Mouse (Mus musculus): ENCODE results near the gene Srsf5. TPM values are rescaled to one million over a fixed set of nuclear protein-coding genes. Genes with fewer than 3 reads are reported as not detected.
A peak's percentile ranks its signal among the peaks of the same experiment; 100 is the strongest.

Srsf5 gene
- polyA plus RNA-seq (2014; fragmentation: Nextera tagmentation; extraction: Ambion mirVana), result 323 and 397 TPM in 2 replicates

DNA sequence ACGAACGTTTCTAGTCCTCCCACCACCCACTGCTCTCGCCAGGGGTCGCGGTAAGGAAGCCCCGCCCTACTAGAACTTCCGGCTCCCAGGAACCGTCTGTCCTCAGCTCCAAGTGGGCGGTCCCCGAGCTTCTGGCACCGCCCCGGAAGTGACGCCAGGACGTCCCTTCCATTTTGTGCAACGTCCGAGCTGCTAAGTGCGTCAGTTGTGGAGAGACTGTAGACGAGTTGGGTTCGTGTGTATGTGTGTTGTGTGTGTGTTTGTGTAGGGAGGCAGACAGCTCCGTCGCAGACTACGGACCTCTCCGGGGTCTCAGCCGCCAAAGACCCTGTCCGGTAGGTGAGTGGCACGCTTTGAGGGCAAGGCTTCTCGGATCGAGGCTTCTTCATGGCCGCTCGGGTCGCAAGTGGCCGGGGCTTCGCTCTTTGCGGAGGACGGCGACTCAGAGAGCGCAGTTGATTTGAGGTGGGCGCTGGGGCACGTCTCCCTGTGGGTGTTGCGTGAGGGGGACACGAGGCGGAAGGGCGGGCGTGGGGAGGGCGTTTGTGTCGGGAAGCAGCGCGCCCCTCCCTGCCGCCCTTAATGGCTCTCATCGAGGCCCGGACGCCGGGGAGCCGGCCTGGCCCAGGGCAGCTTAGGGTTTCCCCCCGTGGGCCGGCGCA lies at the start of gene Srsf5:
Gene Srsf5 (plus strand): TSS at position 171 of the 662 bp plus-strand sequence.
- Histone ChIP-seq H3K4me1 (ENCODE audit: control insufficient read depth, insufficient read depth, low read length) (peaks cover 7% of the 10 kb centered on the region), H3K27me3 (replicated peaks; ENCODE audit: control insufficient read depth, insufficient read depth, low read length) (no peaks in the 10 kb centered on the region), H3K9me3 (ENCODE audit: control insufficient read depth, low read length) (no peaks in the 10 kb centered on the region), H3K4me3 (ENCODE audit: low read depth, low read length) (peak within 1 kb of the TSS; percentile 91), H3K9ac (ENCODE audit: low read depth, low read length) (peak within 1 kb of the TSS; percentile 99), H3K36me3 (ENCODE audit: control insufficient read depth, insufficient read depth, low read length) (peaks cover 33% of the 10 kb centered on the region), H3K4me2 (ENCODE audit: low read depth, low read length) (peak within 1 kb of the TSS; percentile 79), H3K27ac (replicated peaks; ENCODE audit: low read depth, low read length) (peak within 1 kb of the TSS; percentile 99)
- under 1% methylated on average over 34 of the region's 57 CpGs for WGBS
- peak; percentile 98 for DNase-seq (ENCODE audit: low spot score)
- ATAC-seq (ENCODE audit: low read depth), result peak; percentile 92

DNA sequence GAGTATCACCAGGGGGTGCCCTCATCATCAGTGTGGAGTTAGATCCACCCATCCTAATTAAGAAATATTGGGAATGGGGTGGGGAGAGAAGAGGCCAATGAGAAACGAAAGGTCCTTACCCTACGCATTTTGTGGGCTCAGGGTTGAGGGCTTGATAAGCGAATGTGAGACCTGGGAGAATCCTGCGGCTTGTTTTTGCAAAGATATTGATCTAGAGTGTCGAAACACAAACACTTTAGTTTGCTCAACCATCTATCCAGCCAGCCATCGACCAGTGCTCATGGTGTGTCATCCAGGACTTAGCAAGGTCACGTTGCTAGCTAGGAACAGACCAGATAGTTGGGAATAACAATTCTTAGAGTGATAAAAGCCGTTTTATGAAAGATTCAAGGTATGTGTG lies 35.7 kb upstream of the Srsf5 start:
- 87% methylated on average over 8 of the region's 8 CpGs for WGBS
- H3K36me3 ChIP-seq (ENCODE audit: control insufficient read depth, insufficient read depth, low read length), result no peaks in the 10 kb centered on the region

GRCm38 (mm10) chr12:80917764-80918163 lies 27.5 kb upstream of the Srsf5 start:
- 57% methylated on average over 7 of the region's 7 CpGs for WGBS
- H3K9ac ChIP-seq (ENCODE audit: low read depth, low read length), result no peak overlapping the region
- H3K4me2 ChIP-seq (ENCODE audit: low read depth, low read length), result no peak overlapping the region
- H3K4me1 ChIP-seq (ENCODE audit: control insufficient read depth, insufficient read depth, low read length), result no peaks in the 10 kb centered on the region
- no peaks in the 10 kb centered on the region for H3K27me3 ChIP-seq (replicated peaks; ENCODE audit: control insufficient read depth, insufficient read depth, low read length)
- H3K4me3 ChIP-seq (ENCODE audit: low read depth, low read length), result no peak overlapping the region
- DNase-seq (ENCODE audit: low spot score) (no peak), ATAC-seq (ENCODE audit: low read depth) (no peak)
- no peaks in the 10 kb centered on the region for H3K36me3 ChIP-seq (ENCODE audit: control insufficient read depth, insufficient read depth, low read length)
- H3K27ac ChIP-seq (replicated peaks; ENCODE audit: low read depth, low read length), result no peak overlapping the region
- H3K9me3 ChIP-seq (ENCODE audit: control insufficient read depth, low read length), result no peaks in the 10 kb centered on the region

More for the DNA sequence above, 35.7 kb upstream of the Srsf5 start:
- DNase-seq (ENCODE audit: low spot score) (no peak), ATAC-seq (ENCODE audit: low read depth) (no peak)
- H3K4me3 ChIP-seq (ENCODE audit: low read depth, low read length), result no peak overlapping the region
- no peaks in the 10 kb centered on the region for H3K9me3 ChIP-seq (ENCODE audit: control insufficient read depth, low read length)
- no peaks in the 10 kb centered on the region for H3K4me1 ChIP-seq (ENCODE audit: control insufficient read depth, insufficient read depth, low read length)
- H3K9ac ChIP-seq (ENCODE audit: low read depth, low read length), result no peak overlapping the region
- H3K4me2 ChIP-seq (ENCODE audit: low read depth, low read length), result no peak overlapping the region
- H3K27me3 ChIP-seq (replicated peaks; ENCODE audit: control insufficient read depth, insufficient read depth, low read length), result no peaks in the 10 kb centered on the region
- H3K27ac ChIP-seq (replicated peaks; ENCODE audit: low read depth, low read length), result no peak overlapping the region

DNA sequence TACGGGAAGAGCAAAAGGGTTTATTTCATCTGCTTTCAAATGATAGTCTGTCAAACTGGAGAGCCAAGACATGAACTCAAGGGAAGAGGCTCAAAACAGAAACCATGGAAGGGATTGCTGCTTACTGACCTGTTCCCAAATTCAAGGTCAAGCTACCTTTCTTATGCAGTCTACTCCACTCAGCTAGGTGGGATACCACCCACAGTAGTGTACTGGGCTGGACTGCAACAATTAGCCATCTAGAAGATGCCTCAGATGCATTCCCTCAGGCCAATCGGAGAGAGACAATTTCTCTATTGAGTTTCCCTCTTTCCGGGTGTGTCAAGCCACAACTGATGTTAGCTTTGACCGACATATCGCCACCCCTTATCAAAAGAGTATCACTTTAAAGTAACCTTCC lies 24.0 kb upstream of the Srsf5 start:
- Histone ChIP-seq H3K9ac (ENCODE audit: low read depth, low read length) (no peak overlapping the region), H3K4me3 (ENCODE audit: low read depth, low read length) (no peak overlapping the region), H3K4me2 (ENCODE audit: low read depth, low read length) (no peak overlapping the region), H3K4me1 (ENCODE audit: control insufficient read depth, insufficient read depth, low read length) (0 out of 2 replicates have a peak, but pooled peaks cover 2% of the 10 kb centered on the region), H3K36me3 (ENCODE audit: control insufficient read depth, insufficient read depth, low read length) (no peaks in the 10 kb centered on the region), H3K27me3 (replicated peaks; ENCODE audit: control insufficient read depth, insufficient read depth, low read length) (no peaks in the 10 kb centered on the region), H3K27ac (replicated peaks; ENCODE audit: low read depth, low read length) (no peak overlapping the region), H3K9me3 (ENCODE audit: control insufficient read depth, low read length) (no peaks in the 10 kb centered on the region)
- ATAC-seq (ENCODE audit: low read depth) (no peak), DNase-seq (ENCODE audit: low spot score) (no peak)
- 91% methylated on average over 5 of the region's 5 CpGs for WGBS

- Histone ChIP-seq H3K4me2 (ENCODE audit: low read depth, low read length) (peak overlapping the region; percentile 32), H3K27me3 (replicated peaks; ENCODE audit: control insufficient read depth, insufficient read depth, low read length) (no peaks in the 10 kb centered on the region), H3K4me3 (ENCODE audit: low read depth, low read length) (no peak overlapping the region), H3K9me3 (ENCODE audit: control insufficient read depth, low read length) (no peaks in the 10 kb centered on the region), H3K36me3 (ENCODE audit: control insufficient read depth, insufficient read depth, low read length) (no peaks in the 10 kb centered on the region), H3K9ac (ENCODE audit: low read depth, low read length) (0 out of 2 replicates have a peak overlapping the region, but pooled peaks have one; percentile 34), H3K4me1 (ENCODE audit: control insufficient read depth, insufficient read depth, low read length) (0 out of 2 replicates have a peak, but pooled peaks cover 2% of the 10 kb centered on the region), H3K27ac (replicated peaks; ENCODE audit: low read depth, low read length) (0 out of 2 replicates have a peak overlapping the region, but pooled peaks have one; percentile 8)
- WGBS, result 4% methylated on average over 7 of the region's 7 CpGs
- ATAC-seq (ENCODE audit: low read depth) (peak; percentile 70), DNase-seq (ENCODE audit: low spot score) (peak; percentile 51)
Measured at GRCm38 (mm10) chr12:80922869-80923268, 22.4 kb upstream of the Srsf5 start.

- 57% methylated on average over 5 of the region's 5 CpGs for WGBS
- peak overlapping the region; percentile 55 for H3K27ac ChIP-seq (replicated peaks; ENCODE audit: low read depth, low read length)
- H3K4me2 ChIP-seq (ENCODE audit: low read depth, low read length), result no peak overlapping the region
- no peaks in the 10 kb centered on the region for H3K9me3 ChIP-seq (ENCODE audit: control insufficient read depth, low read length)
- no peaks in the 10 kb centered on the region for H3K27me3 ChIP-seq (replicated peaks; ENCODE audit: control insufficient read depth, insufficient read depth, low read length)
- no peaks in the 10 kb centered on the region for H3K36me3 ChIP-seq (ENCODE audit: control insufficient read depth, insufficient read depth, low read length)
- 0 out of 2 replicates have a peak, but pooled peaks cover 2% of the 10 kb centered on the region for H3K4me1 ChIP-seq (ENCODE audit: control insufficient read depth, insufficient read depth, low read length)
- H3K4me3 ChIP-seq (ENCODE audit: low read depth, low read length), result no peak overlapping the region
- ATAC-seq (ENCODE audit: low read depth), result peak; percentile 58
- DNase-seq (ENCODE audit: low spot score), result peak; percentile 62
- H3K9ac ChIP-seq (ENCODE audit: low read depth, low read length), result no peak overlapping the region
Measured at GRCm38 (mm10) chr12:80923602-80924001, 21.7 kb upstream of the Srsf5 start.

DNA sequence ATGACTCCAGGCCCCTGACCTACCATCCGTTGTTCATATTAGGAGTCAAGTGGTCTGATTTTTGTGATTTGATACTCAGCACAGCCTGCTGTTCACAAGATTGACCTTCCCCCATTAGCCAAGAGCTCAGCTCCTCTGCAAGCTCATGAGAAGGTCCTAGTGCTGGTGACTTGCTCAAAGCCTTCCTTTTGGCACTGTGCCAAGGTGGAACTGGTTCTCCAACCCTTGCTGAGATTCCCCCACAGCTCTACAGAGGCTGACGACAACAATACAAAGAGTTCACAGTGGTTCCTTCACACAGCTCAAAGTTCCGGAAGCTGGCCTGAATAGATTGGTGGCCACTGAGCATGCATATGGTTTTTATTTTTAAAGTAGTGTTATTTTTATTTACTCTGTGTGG lies 21.1 kb upstream of the Srsf5 start:
- no peaks in the 10 kb centered on the region for H3K27me3 ChIP-seq (replicated peaks; ENCODE audit: control insufficient read depth, insufficient read depth, low read length)
- H3K4me2 ChIP-seq (ENCODE audit: low read depth, low read length), result no peak overlapping the region
- no peaks in the 10 kb centered on the region for H3K9me3 ChIP-seq (ENCODE audit: control insufficient read depth, low read length)
- H3K36me3 ChIP-seq (ENCODE audit: control insufficient read depth, insufficient read depth, low read length), result no peaks in the 10 kb centered on the region
- 43% methylated on average over 3 of the region's 3 CpGs for WGBS
- DNase-seq (ENCODE audit: low spot score) (peak; percentile 90), ATAC-seq (ENCODE audit: low read depth) (peak; percentile 78)
- peak overlapping the region; percentile 55; the same call in 1 of the 2 replicates for H3K27ac ChIP-seq (replicated peaks; ENCODE audit: low read depth, low read length)
- no peak overlapping the region for H3K4me3 ChIP-seq (ENCODE audit: low read depth, low read length)
- 0 out of 2 replicates have a peak, but pooled peaks cover 2% of the 10 kb centered on the region for H3K4me1 ChIP-seq (ENCODE audit: control insufficient read depth, insufficient read depth, low read length)
- H3K9ac ChIP-seq (ENCODE audit: low read depth, low read length), result no peak overlapping the region

- H3K4me2 ChIP-seq (ENCODE audit: low read depth, low read length), result no peak overlapping the region
- ATAC-seq (ENCODE audit: low read depth) (no peak), DNase-seq (ENCODE audit: low spot score) (no peak)
- H3K9ac ChIP-seq (ENCODE audit: low read depth, low read length), result no peak overlapping the region
- H3K4me1 ChIP-seq (ENCODE audit: control insufficient read depth, insufficient read depth, low read length), result 0 out of 2 replicates have a peak, but pooled peaks cover 2% of the 10 kb centered on the region
- no peaks in the 10 kb centered on the region for H3K27me3 ChIP-seq (replicated peaks; ENCODE audit: control insufficient read depth, insufficient read depth, low read length)
- no peak overlapping the region for H3K27ac ChIP-seq (replicated peaks; ENCODE audit: low read depth, low read length)
- WGBS, result 48% methylated on average over 7 of the region's 7 CpGs
- no peaks in the 10 kb centered on the region for H3K9me3 ChIP-seq (ENCODE audit: control insufficient read depth, low read length)
- no peak overlapping the region for H3K4me3 ChIP-seq (ENCODE audit: low read depth, low read length)
- no peaks in the 10 kb centered on the region for H3K36me3 ChIP-seq (ENCODE audit: control insufficient read depth, insufficient read depth, low read length)
Measured at GRCm38 (mm10) chr12:80925919-80926318, 19.4 kb upstream of the Srsf5 start.

GRCm38 (mm10) chr12:80926550-80926949 lies 18.8 kb upstream of the Srsf5 start:
- H3K9ac ChIP-seq (ENCODE audit: low read depth, low read length), result no peak overlapping the region
- H3K4me1 ChIP-seq (ENCODE audit: control insufficient read depth, insufficient read depth, low read length), result 0 out of 2 replicates have a peak, but pooled peaks cover 2% of the 10 kb centered on the region
- H3K36me3 ChIP-seq (ENCODE audit: control insufficient read depth, insufficient read depth, low read length), result no peaks in the 10 kb centered on the region
- no peak for DNase-seq (ENCODE audit: low spot score)
- no peak overlapping the region for H3K4me3 ChIP-seq (ENCODE audit: low read depth, low read length)
- 88% methylated on average over 4 of the region's 4 CpGs for WGBS
- H3K4me2 ChIP-seq (ENCODE audit: low read depth, low read length), result no peak overlapping the region
- no peak overlapping the region for H3K27ac ChIP-seq (replicated peaks; ENCODE audit: low read depth, low read length)
- no peaks in the 10 kb centered on the region for H3K27me3 ChIP-seq (replicated peaks; ENCODE audit: control insufficient read depth, insufficient read depth, low read length)
- no peak for ATAC-seq (ENCODE audit: low read depth)
- no peaks in the 10 kb centered on the region for H3K9me3 ChIP-seq (ENCODE audit: control insufficient read depth, low read length)

Data from embryonic facial prominence, embryonic 14.5 days (tissue).